Comparison of ENCODE assay signal across 12 mouse cellular contexts in genomic region chr3:121636748-121637147, GRCm38 (mm10). TPM values are rescaled to one million over a fixed set of nuclear protein-coding genes. Genes with fewer than 3 reads are reported as not detected.
DNase-seq lines count a peak whose midpoint lies in the region; ATAC-seq and TF ChIP-seq lines count a peak whose summit lies in the region.
"Had no signal": no experiment of that assay in that cellular context is flagged by ENCODE, and none has a peak within 500 bp of the region (broad histone marks: within the 10 kb centered on the region; RNA-seq: fewer than 3 reads in every experiment).

No protein-coding gene starts in this region.

- peak overlapping the region; percentile 16; the same call in 1 of the 2 replicates for H3K27ac ChIP-seq in cerebellum, adult 2 months (ENCODE audit: insufficient read depth, low read length)
- no peak overlapping the region for H3K27ac ChIP-seq in intestine, embryonic 16.5 days (ENCODE audit: low read length)
- H3K27ac ChIP-seq in intestine, embryonic 15.5 days: no peak overlapping the region
- H3K27ac ChIP-seq in lung, postnatal 0 days (ENCODE audit: low read length): peak overlapping the region; percentile 87
- H3K27ac ChIP-seq in stomach, embryonic 16.5 days (ENCODE audit: low read length): peak overlapping the region; percentile 60
- H3K27ac ChIP-seq in liver, postnatal 0 days (ENCODE audit: low read depth): no peak overlapping the region
- H3K27ac ChIP-seq: heart, embryonic 10.5 days had no signal

- no peaks in the 10 kb centered on the region for H3K27me3 ChIP-seq in cerebellum, adult 2 months (ENCODE audit: control insufficient read depth, insufficient read depth, low read length)
- H3K27me3 ChIP-seq in intestine, embryonic 16.5 days (replicated peaks; ENCODE audit: control insufficient read depth, insufficient read depth, low read length): no peaks in the 10 kb centered on the region
- H3K27me3 ChIP-seq in intestine, embryonic 15.5 days (replicated peaks): no peaks in the 10 kb centered on the region
- no peaks in the 10 kb centered on the region for H3K27me3 ChIP-seq in lung, postnatal 0 days (replicated peaks; ENCODE audit: insufficient read depth, low read length)
- H3K27me3 ChIP-seq in stomach, embryonic 16.5 days (ENCODE audit: control insufficient read depth, insufficient read depth, low read length): no peaks in the 10 kb centered on the region
- no peaks in the 10 kb centered on the region for H3K27me3 ChIP-seq in liver, postnatal 0 days (ENCODE audit: insufficient read depth, low read length)

- H3K36me3 ChIP-seq in intestine, embryonic 16.5 days (ENCODE audit: control insufficient read depth, insufficient read depth, low read length): no peaks in the 10 kb centered on the region
- no peaks in the 10 kb centered on the region for H3K36me3 ChIP-seq in intestine, embryonic 15.5 days
- H3K36me3 ChIP-seq in lung, postnatal 0 days (ENCODE audit: insufficient read depth, low read length): no peaks in the 10 kb centered on the region
- H3K36me3 ChIP-seq in stomach, embryonic 16.5 days (ENCODE audit: control insufficient read depth, insufficient read depth, low read length): no peaks in the 10 kb centered on the region
- H3K36me3 ChIP-seq in liver, postnatal 0 days (replicated peaks; ENCODE audit: insufficient read depth, low read length): no peaks in the 10 kb centered on the region
- H3K36me3 ChIP-seq: heart, embryonic 10.5 days had no signal

- H3K4me1 ChIP-seq in cerebellum, adult 2 months (ENCODE audit: control insufficient read depth, insufficient read depth, low read length): no peaks in the 10 kb centered on the region
- no peaks in the 10 kb centered on the region for H3K4me1 ChIP-seq in intestine, embryonic 16.5 days (ENCODE audit: control insufficient read depth, insufficient read depth, low read length)
- 0 out of 2 replicates have a peak, but pooled peaks cover 3% of the 10 kb centered on the region for H3K4me1 ChIP-seq in intestine, embryonic 15.5 days (replicated peaks)
- H3K4me1 ChIP-seq in lung, postnatal 0 days (ENCODE audit: insufficient read depth, low read depth, low read length): peaks cover 9% of the 10 kb centered on the region; the same call in 1 of the 2 replicates
- 0 out of 2 replicates have a peak, but pooled peaks cover 12% of the 10 kb centered on the region for H3K4me1 ChIP-seq in stomach, embryonic 16.5 days (ENCODE audit: control insufficient read depth, insufficient read depth, low read length)
- no peaks in the 10 kb centered on the region for H3K4me1 ChIP-seq in liver, postnatal 0 days (ENCODE audit: insufficient read depth)

- H3K4me3 ChIP-seq in cerebellum, adult 2 months (replicated peaks; ENCODE audit: insufficient read depth, low read depth, low read length): no peak overlapping the region
- no peak overlapping the region for H3K4me3 ChIP-seq in intestine, embryonic 16.5 days (ENCODE audit: low read length)
- no peak overlapping the region for H3K4me3 ChIP-seq in intestine, embryonic 15.5 days (replicated peaks)
- no peak overlapping the region for H3K4me3 ChIP-seq in lung, postnatal 0 days (ENCODE audit: low read depth, low read length)
- no peak overlapping the region for H3K4me3 ChIP-seq in stomach, embryonic 16.5 days (replicated peaks; ENCODE audit: low read length)
- no peak overlapping the region for H3K4me3 ChIP-seq in liver, postnatal 0 days (ENCODE audit: low read depth, low read length)
- H3K4me3 ChIP-seq: heart, embryonic 10.5 days; myocyte had no signal

- 0 out of 2 replicates have a peak, but pooled peaks have one; percentile 26 for ATAC-seq in intestine, embryonic 16.5 days
- ATAC-seq in intestine, embryonic 15.5 days: no peak
- ATAC-seq in lung, postnatal 0 days: no peak
- ATAC-seq in stomach, embryonic 16.5 days (ENCODE audit: insufficient read depth, low FRiP score): peak; percentile 59
- ATAC-seq in liver, postnatal 0 days: no peak

- 65% methylated on average over 7 of the region's 7 CpGs for whole genome bisulfite sequencing in cerebellum, adult 2 months
- 67% methylated on average over 7 of the region's 7 CpGs for WGBS in intestine, embryonic 16.5 days
- whole genome bisulfite sequencing in intestine, embryonic 15.5 days: 63% methylated on average over 7 of the region's 7 CpGs
- 52% methylated on average over 7 of the region's 7 CpGs for WGBS in lung, postnatal 0 days
- 58% methylated on average over 7 of the region's 7 CpGs for WGBS in stomach, embryonic 16.5 days
- 69% methylated on average over 7 of the region's 7 CpGs for WGBS in liver, postnatal 0 days (ENCODE audit: insufficient replicate concordance)

- no peak for DNase-seq in cerebellum, adult 2 months
- DNase-seq in cerebellum, adult 9-10 months: no peak
- no peak for DNase-seq in lung, postnatal 0 days (ENCODE audit: low spot score)
- no peak for DNase-seq in lung, postnatal 36 days
- DNase-seq in liver, postnatal 0 days: no peak

- no peak overlapping the region for H3K9ac ChIP-seq in intestine, embryonic 16.5 days (ENCODE audit: low read depth, low read length)
- H3K9ac ChIP-seq in intestine, embryonic 15.5 days: no peak overlapping the region
- H3K9ac ChIP-seq in lung, postnatal 0 days (replicated peaks; ENCODE audit: low read depth): no peak overlapping the region
- no peak overlapping the region for H3K9ac ChIP-seq in stomach, embryonic 16.5 days (ENCODE audit: low read length)
- no peak overlapping the region for H3K9ac ChIP-seq in liver, postnatal 0 days (replicated peaks)

- no peak for TF ChIP-seq EP300 in lung, postnatal 0 days (IDR thresholded peaks at IDR 0.05)
- TF ChIP-seq EP300 in liver, postnatal 0 days (IDR thresholded peaks at IDR 0.05; ENCODE audit: low read depth): no peak

- no peak for TF ChIP-seq CTCF in cerebellum, adult 2 months (IDR thresholded peaks at IDR 0.05; ENCODE audit: borderline replicate concordance, insufficient read depth, low read depth, low read length)
- no peak for TF ChIP-seq CTCF in lung, postnatal 0 days (IDR thresholded peaks at IDR 0.05)
- no peak for TF ChIP-seq CTCF in liver, postnatal 0 days (IDR thresholded peaks at IDR 0.05; ENCODE audit: low read depth)

- H3K9me3 ChIP-seq in intestine, embryonic 16.5 days (ENCODE audit: control insufficient read depth, low read length): no peaks in the 10 kb centered on the region
- H3K9me3 ChIP-seq in intestine, embryonic 15.5 days: no peaks in the 10 kb centered on the region
- no peaks in the 10 kb centered on the region for H3K9me3 ChIP-seq in lung, postnatal 0 days (ENCODE audit: low read length)
- H3K9me3 ChIP-seq in stomach, embryonic 16.5 days (replicated peaks; ENCODE audit: control insufficient read depth, low read length): no peaks in the 10 kb centered on the region
- H3K9me3 ChIP-seq in liver, postnatal 0 days (ENCODE audit: low read length): no peaks in the 10 kb centered on the region
- H3K9me3 ChIP-seq: heart, embryonic 10.5 days had no signal

- TF ChIP-seq POLR2A in cerebellum, adult 2 months (IDR thresholded peaks at IDR 0.05; ENCODE audit: borderline replicate concordance, insufficient read depth, low read length): no peak

- no peak overlapping the region for H3K4me2 ChIP-seq in intestine, embryonic 16.5 days (ENCODE audit: low read depth, low read length)
- H3K4me2 ChIP-seq in intestine, embryonic 15.5 days (replicated peaks): no peak overlapping the region
- no peak overlapping the region for H3K4me2 ChIP-seq in lung, postnatal 0 days (replicated peaks; ENCODE audit: low read depth, low read length)
- H3K4me2 ChIP-seq in stomach, embryonic 16.5 days (ENCODE audit: low read depth, low read length): no peak overlapping the region
- H3K4me2 ChIP-seq in liver, postnatal 0 days (ENCODE audit: low read depth, low read length): no peak overlapping the region

RNA-seq across cellular contexts. Expression of gene 4930432M17Rik, which starts 33.8 kb away (rescaled TPM):
- polyA plus RNA-seq in cerebellum, adult 2 months (2012; rRNA removed): not detected in 2 replicates
- not detected in 2 replicates for polyA plus RNA-seq in intestine, embryonic 16.5 days (2015; fragmentation: Nextera tagmentation; extraction: Ambion mirVana)
- polyA plus RNA-seq in intestine, embryonic 15.5 days (2015; fragmentation: Nextera tagmentation; extraction: Ambion mirVana): not detected in 2 replicates
- polyA plus RNA-seq in lung, postnatal 0 days (2015; fragmentation: Nextera tagmentation; extraction: Ambion mirVana): not detected in 2 replicates
- polyA plus RNA-seq in stomach, embryonic 16.5 days (2015; fragmentation: Nextera tagmentation; extraction: Ambion mirVana): not detected in 2 replicates
- polyA plus RNA-seq in liver, postnatal 0 days (2015; fragmentation: Nextera tagmentation; extraction: Ambion mirVana): not detected in 2 replicates
- polyA plus RNA-seq: heart, embryonic 10.5 days; hindbrain, embryonic 16.5 days; liver, adult 2 months; myocyte had no signal

Comparison
In these comparisons a context has a peak if more than half of its experiments do, and no peak if none do; other contexts are left out.
1. ATAC-seq: peak in intestine, embryonic 16.5 days (single experiment) and stomach, embryonic 16.5 days (single experiment); none in intestine, embryonic 15.5 days (single experiment), lung, postnatal 0 days (single experiment) and liver, postnatal 0 days (single experiment).
2. H3K27ac ChIP-seq: peak in cerebellum, adult 2 months (single experiment), lung, postnatal 0 days (single experiment) and stomach, embryonic 16.5 days (single experiment); none in intestine, embryonic 16.5 days (single experiment), intestine, embryonic 15.5 days (single experiment) and liver, postnatal 0 days (single experiment).